Mouse (Mus musculus) heart, postnatal 0 days (tissue): ENCODE results near the gene Adra2c. TPM values are rescaled to one million over a fixed set of nuclear protein-coding genes. Genes with fewer than 3 reads are reported as not detected.

Experiments used
- ATAC-seq: fragments of 200-750 bp; cut with Nextera tagmentation; 2 replicates; pipeline ENCODE4 v1.8.0; 2017; ENCODE audit warnings: low read depth, moderate number of reproducible peaks, moderate library complexity; ENCODE audit not compliant: insufficient read depth
- DNase-seq: peaks from one replicate; pipeline ENCODE4 v3.0.0-alpha.2; 2016; ENCODE audit warnings: low spot score
- H3K27ac ChIP-seq: fragments of 300-500 bp; sonication (generic); 2 replicates; pipeline ENCODE4 v1.5.1; 2014; ENCODE audit warnings: low read depth, mild to moderate bottlenecking
- H3K27me3 ChIP-seq: fragments of 300-500 bp; sonication (generic); 2 replicates; pipeline ENCODE4 v1.6.1; 2014; ENCODE audit warnings: low read length, mixed read lengths; ENCODE audit not compliant: control insufficient read depth, insufficient read depth
- H3K36me3 ChIP-seq: fragments of 300-500 bp; sonication (generic); replicated peaks from 2 replicates; pipeline ENCODE4 v1.6.1; 2014; ENCODE audit warnings: low read length, mixed read lengths; ENCODE audit not compliant: control insufficient read depth, insufficient read depth
- H3K4me1 ChIP-seq: fragments of 300-500 bp; sonication (generic); 2 replicates; pipeline ENCODE4 v1.6.1; 2014; ENCODE audit warnings: antibody characterized with exemption; ENCODE audit not compliant: control insufficient read depth, insufficient read depth
- H3K4me2 ChIP-seq: fragments of 300-500 bp; sonication (generic); 2 replicates; pipeline ENCODE4 v1.6.1; 2014; ENCODE audit warnings: low read depth, mild to moderate bottlenecking, low read length, moderate library complexity
- H3K4me3 ChIP-seq: fragments of 300-500 bp; sonication (generic); 2 replicates; pipeline ENCODE4 v1.5.1; 2014; ENCODE audit warnings: low read depth, low read length
- H3K9ac ChIP-seq: fragments of 300-500 bp; sonication (generic); replicated peaks from 2 replicates; pipeline ENCODE4 v1.6.1; 2014; ENCODE audit warnings: low read depth, low read length, mixed read lengths
- H3K9me3 ChIP-seq: fragments of 300-500 bp; sonication (generic); replicated peaks from 2 replicates; pipeline ENCODE4 v1.6.1; 2016; ENCODE audit warnings: low read length; ENCODE audit not compliant: control insufficient read depth
- CTCF ChIP-seq: IDR thresholded peaks from 2 replicates; pipeline ENCODE4 v1.5.1; 2016; ENCODE audit warnings: antibody characterized with exemption, control low read depth, low read depth
- EP300 ChIP-seq: IDR thresholded peaks from 2 replicates; pipeline ENCODE4 v1.6.1; 2016; ENCODE audit warnings: antibody characterized with exemption, low read depth
- WGBS: fragments of 180-500 bp; shearing (Covaris S2); extraction: QIAGEN DNeasy Blood & Tissue Kit; methylation state at CpG from one replicate; pipeline ENCODE4 v1.1.7; 2014; 5-methylcytosine and 5-hydroxymethylcytosine counted together
- polyA plus RNA-seq: library from polyadenylated mRNA; unstranded; fragments of >200 nt; fragmentation: Nextera tagmentation; extraction: Ambion mirVana; gene quantifications from 2 replicates; pipeline ENCODE4 v1.2.1, GENCODE M21; 2015
- total RNA-seq: library from RNA; depleted of rRNA; stranded (reverse); fragments of >200 nt; gene quantifications from 2 replicates; pipeline ENCODE4 v1.2.3, GENCODE M21; 2014; ENCODE audit warnings: low replicate concordance

Gene Adra2c
- total and polyA plus RNA-seq, 2 experiments from 2014 or later = 0.76 TPM; not detected in 1

GRCm38 (mm10) chr5:35311738-35312250 is 33.7 kb downstream of the Adra2c start:
- no peak for DNase-seq
- no peak overlapping the region for H3K4me3 ChIP-seq
- H3K9ac ChIP-seq = no peak overlapping the region
- no peak overlapping the region for H3K4me2 ChIP-seq
- H3K4me1 ChIP-seq = no peaks in the 10 kb centered on the region
- TF ChIP-seq CTCF = no peak
- no peaks in the 10 kb centered on the region for H3K36me3 ChIP-seq
- no peaks in the 10 kb centered on the region for H3K9me3 ChIP-seq
- 70% methylated on average over 5 of the region's 5 CpGs for WGBS
- H3K27ac ChIP-seq = no peak overlapping the region
- H3K27me3 ChIP-seq = peaks cover 64% of the 10 kb centered on the region
- ATAC-seq = no peak

DNA sequence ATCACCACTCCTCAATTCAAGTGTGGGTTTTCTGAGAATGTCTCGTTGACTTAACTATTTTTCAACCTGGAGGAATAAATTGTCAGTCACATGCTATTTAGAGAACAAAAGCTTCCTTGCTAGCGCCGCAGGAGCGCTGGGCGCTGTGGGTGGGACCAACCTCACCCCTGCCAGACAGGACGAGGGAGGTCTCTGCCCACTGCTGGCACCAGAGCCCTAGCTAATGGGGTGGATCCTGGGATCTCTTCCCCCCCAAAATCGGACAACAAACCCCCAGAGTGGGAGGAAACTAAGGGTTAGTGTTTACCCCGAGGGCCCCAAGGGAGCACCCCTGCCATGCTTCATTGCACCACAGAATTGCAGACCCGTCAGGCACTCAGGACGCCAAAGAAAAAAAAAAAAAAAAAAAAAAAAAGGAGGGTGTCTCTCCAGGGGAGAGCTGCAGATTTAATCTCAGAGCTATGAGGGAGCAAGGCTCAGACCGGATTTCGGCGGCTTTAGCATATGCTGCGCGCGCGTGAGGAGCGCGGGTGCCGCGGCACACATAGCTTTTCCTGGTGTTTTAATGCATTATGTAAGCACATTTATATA is 35.2 kb downstream of the Adra2c start:
- Histone ChIP-seq H3K27ac (no peak overlapping the region), H3K4me2 (peak overlapping the region; percentile 55), H3K4me3 (peak overlapping the region; percentile 38), H3K9me3 (no peaks in the 10 kb centered on the region), H3K27me3 (peaks cover 75% of the 10 kb centered on the region), H3K4me1 (no peaks in the 10 kb centered on the region), H3K9ac (no peak overlapping the region), H3K36me3 (no peaks in the 10 kb centered on the region)
- WGBS = 1% methylated on average over 21 of the region's 21 CpGs
- no peak for ATAC-seq
- DNase-seq = no peak
- TF ChIP-seq EP300 (no peak), CTCF (no peak)

DNA sequence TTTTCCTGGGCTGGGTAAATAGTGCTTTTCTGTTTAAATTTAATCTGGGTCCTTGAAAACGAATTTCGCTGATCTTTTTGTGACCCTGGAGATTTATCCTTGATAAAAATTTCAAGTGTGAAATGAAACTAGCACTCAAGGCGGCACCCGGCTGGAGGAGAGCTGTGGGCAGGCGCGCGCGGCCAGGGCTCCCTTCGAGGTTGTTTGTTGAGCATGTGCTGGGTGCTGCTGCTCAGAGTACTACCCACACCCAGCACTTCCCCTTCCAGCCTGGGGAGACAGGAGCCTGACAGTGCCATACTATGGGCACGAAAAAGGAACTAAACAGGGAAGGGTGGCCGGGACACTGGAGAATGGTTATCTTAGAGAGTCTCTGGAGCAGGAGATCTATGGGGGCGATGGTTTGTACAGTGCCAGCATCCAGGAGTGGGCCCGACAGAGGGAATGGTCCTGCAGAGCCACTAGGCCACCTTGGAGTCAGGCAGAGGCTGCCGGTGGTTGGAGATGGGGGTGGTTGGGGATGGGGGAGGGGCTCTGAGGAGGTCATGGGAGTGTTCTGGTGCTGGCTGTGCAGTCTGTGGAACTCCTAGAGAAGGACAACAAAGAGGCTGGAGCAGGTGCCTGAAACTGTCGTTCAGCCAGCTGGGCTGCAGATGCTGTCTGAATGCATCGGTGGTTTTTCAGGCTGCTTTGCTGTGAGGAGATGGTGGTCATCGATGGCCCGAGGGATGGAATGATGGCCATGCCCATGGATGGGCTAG is 35.9 kb downstream of the Adra2c start:
- TF ChIP-seq EP300 = no peak
- no peak for TF ChIP-seq CTCF
- H3K9ac ChIP-seq = no peak overlapping the region
- DNase-seq (no peak), ATAC-seq (no peak)
- no peaks in the 10 kb centered on the region for H3K4me1 ChIP-seq
- peaks cover 79% of the 10 kb centered on the region for H3K27me3 ChIP-seq
- 18% methylated on average over 18 of the region's 18 CpGs for WGBS
- no peaks in the 10 kb centered on the region for H3K9me3 ChIP-seq
- H3K4me2 ChIP-seq = peak overlapping the region; percentile 55
- peak overlapping the region; percentile 38 for H3K4me3 ChIP-seq
- H3K27ac ChIP-seq = no peak overlapping the region
- H3K36me3 ChIP-seq = no peaks in the 10 kb centered on the region

GRCm38 (mm10) chr5:35314629-35315028 is 36.5 kb downstream of the Adra2c start:
- no peak overlapping the region for H3K4me3 ChIP-seq
- no peak overlapping the region for H3K9ac ChIP-seq
- TF ChIP-seq EP300 (no peak), CTCF (no peak)
- no peaks in the 10 kb centered on the region for H3K9me3 ChIP-seq
- no peak overlapping the region for H3K27ac ChIP-seq
- H3K27me3 ChIP-seq = peaks cover 84% of the 10 kb centered on the region
- H3K4me1 ChIP-seq = no peaks in the 10 kb centered on the region
- no peak overlapping the region for H3K4me2 ChIP-seq
- no peak for DNase-seq
- WGBS = 13% methylated on average over 3 of the region's 3 CpGs
- no peaks in the 10 kb centered on the region for H3K36me3 ChIP-seq
- no peak for ATAC-seq

- WGBS = 67% methylated on average over 3 of the region's 3 CpGs
- Histone ChIP-seq H3K4me1 (0 out of 2 replicates have a peak, but pooled peaks cover under 1% of the 10 kb centered on the region), H3K9ac (no peak overlapping the region), H3K4me2 (no peak overlapping the region), H3K9me3 (no peaks in the 10 kb centered on the region), H3K27me3 (peaks cover 83% of the 10 kb centered on the region), H3K4me3 (no peak overlapping the region), H3K27ac (no peak overlapping the region), H3K36me3 (no peaks in the 10 kb centered on the region)
- no peak for ATAC-seq
- no peak for TF ChIP-seq CTCF
- no peak for DNase-seq
Observed at GRCm38 (mm10) chr5:35315204-35315603, 37.1 kb downstream of the Adra2c start.
